Mouse (Mus musculus) kidney, adult 2 months (tissue): ENCODE measurements around the gene Usp10.

Experiments used
- CTCF ChIP-seq: fragments of 200-500 bp; conservative IDR thresholded peaks from 2 replicates; pipeline ENCODE4 v1.5.1; 2011; ENCODE audit warnings: low read depth, mild to moderate bottlenecking, control low read depth, low read length, moderate library complexity, mixed read lengths; ENCODE audit not compliant: insufficient read depth, insufficient read length
- POLR2A ChIP-seq: fragments of 200-500 bp; IDR thresholded peaks from one replicate; pipeline ENCODE4 v1.6.1; 2011; ENCODE audit warnings: low read depth, low read length, control low read depth

DNA sequence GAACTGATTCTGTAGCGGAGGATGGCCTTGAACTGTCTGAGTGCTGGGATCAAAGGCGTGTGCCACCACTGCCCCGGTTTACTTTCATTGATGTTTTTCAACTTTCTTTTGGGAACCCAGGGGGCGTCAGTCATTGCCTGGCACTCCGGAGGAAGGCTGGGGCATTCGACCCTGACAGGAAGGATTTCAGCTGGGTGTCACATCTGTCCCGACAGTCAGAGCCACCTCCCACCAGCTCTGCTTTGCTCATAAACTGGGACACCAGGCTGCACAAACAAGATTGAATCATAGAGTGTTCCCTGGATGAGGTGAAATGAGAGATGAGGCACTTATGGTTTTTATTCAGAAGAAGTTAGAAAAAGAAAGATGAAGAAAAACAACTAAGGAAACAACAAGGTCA is 42.1 kb downstream of the Usp10 start:
- TF ChIP-seq CTCF: no peak
- no peak for TF ChIP-seq POLR2A
